Mouse (Mus musculus): ENCODE measurements around the gene Nhlh1. TPM values are rescaled to one million over a fixed set of nuclear protein-coding genes. Genes with fewer than 3 reads are reported as not detected.

Gene Nhlh1
- total RNA-seq, 2 experiments from 2014 or later, result not detected

DNA sequence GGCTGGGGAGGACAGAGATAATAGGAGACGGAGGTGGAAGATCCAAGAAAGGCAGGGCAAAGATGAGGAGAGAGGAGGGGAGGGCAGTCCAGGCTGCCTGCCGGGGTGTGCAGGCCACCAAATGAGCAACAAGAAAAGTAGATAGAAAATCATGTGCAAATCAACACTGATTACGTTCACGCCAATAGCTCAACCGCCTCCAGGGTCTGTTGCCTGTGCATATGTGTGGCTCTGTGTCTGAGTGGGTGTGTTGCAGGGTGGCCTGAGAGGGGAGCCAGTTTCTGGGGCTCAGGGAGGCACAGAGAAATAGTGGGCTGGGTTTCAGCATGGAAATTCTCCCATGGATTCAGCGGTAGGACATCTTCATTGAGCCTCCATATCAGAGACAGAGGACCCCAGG, 948 bp upstream of the Nhlh1 start:
- no peak for DNase-seq
- intact Hi-C loops (cut with DNase I; ENCODE audit: low total_unique reads), result loop anchor here (10.0 kb wide), 1 partner anchor 266 kb away; the partner anchor contains the start of gene Kcnj9

DNA sequence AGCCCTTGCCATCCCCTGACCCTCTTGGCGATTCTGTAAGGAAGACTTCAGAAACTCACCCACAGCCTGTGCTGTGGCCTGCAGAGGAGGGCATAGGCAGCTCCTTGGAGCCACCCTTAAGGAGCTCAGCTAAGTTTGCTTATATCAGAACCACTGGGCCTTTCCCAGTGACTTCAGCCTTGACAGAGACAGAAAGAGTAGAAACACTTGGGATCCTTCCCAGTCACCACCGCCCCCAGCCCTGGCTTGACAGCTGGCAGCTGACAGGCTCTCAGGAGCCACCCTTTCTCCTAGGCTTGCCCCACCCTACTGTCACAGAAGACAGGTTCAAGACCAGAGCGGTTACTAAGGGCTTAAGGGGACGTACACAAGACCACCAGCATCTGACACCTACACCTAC, 1.1 kb downstream of the Nhlh1 start:
- DNase-seq, result no peak
- intact Hi-C loops (cut with DNase I; ENCODE audit: low total_unique reads), result loop anchor here (10.0 kb wide), 1 partner anchor 269 kb away; the partner anchor contains the start of gene Kcnj9

DNA sequence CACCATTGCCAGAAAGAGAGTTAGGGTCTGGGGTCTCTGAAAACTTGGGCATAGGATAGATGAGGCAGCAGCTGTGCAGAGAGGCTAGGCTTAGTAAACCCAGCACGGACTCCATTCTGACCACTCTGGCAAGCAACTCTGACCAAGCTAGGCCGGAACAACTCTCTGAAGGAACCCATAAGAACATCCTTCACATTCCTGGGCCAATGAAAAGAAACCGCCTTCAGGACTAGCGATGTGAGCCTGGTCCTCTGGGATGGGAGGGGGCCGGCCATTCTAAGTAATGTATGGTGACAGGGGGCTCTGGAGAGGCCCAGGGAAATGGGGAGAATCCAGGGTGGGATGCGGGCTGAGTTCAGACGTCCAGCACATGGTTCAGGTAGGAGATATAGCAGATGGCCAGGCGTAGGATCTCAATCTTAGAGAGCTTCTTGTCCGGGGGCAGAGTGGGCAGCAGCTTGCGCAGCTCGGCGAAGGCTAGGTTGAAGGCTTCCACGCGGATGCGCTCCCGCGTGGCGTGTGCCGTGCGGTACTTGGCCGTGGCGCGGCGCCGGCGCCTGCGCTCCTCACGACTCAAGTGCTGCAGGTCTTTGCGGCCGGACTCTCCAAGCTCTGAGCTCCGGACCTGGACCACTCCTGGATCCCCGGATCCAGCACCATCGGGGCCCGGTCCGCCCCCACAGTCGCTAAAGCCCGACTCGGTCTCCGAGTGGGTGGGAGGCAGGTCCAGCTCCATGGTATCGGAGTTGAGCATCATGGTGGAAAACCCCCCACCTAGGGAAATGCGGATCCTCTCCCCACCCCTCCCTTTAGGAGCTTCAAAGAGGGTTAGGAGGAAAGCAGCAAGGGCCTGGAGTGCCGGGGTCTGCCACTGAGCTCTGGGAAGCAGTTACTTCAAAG, 3.6 kb downstream of the Nhlh1 start:
- intact Hi-C loops (cut with DNase I; ENCODE audit: low total_unique reads), result loop anchor here (10.0 kb wide), 1 partner anchor 271 kb away; the partner anchor contains the start of gene Kcnj9
- no peak for DNase-seq

DNA sequence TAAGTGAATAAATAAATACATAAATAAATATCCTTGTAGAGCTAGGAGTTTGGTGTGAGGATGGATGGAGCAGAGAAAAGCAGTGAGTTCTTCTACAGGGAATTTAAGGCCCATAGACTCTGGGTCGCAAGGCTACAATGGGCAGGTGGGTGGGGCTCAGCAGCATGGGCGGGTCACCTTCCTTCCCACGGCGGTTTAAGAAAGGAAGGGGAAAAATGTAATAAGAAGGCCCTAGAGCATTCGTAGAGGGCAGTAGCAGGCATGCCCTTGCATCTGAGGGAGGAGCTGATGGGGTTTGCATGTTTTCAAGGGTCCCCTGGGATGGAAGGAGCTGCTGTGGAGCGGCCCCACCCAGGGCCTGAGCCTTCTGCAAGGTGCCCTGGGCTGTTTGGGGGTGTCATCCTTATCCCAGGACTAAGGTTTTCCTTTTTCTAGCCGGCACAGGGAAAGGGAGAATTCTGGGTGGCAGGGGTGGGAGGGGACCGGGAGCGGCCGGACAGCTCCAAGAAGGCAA, 4.5 kb downstream of the Nhlh1 start:
- intact Hi-C loops (cut with DNase I; ENCODE audit: low total_unique reads), result loop anchor here (10.0 kb wide), 1 partner anchor 272 kb away; the partner anchor contains the start of gene Kcnj9
- no peak for DNase-seq

DNA sequence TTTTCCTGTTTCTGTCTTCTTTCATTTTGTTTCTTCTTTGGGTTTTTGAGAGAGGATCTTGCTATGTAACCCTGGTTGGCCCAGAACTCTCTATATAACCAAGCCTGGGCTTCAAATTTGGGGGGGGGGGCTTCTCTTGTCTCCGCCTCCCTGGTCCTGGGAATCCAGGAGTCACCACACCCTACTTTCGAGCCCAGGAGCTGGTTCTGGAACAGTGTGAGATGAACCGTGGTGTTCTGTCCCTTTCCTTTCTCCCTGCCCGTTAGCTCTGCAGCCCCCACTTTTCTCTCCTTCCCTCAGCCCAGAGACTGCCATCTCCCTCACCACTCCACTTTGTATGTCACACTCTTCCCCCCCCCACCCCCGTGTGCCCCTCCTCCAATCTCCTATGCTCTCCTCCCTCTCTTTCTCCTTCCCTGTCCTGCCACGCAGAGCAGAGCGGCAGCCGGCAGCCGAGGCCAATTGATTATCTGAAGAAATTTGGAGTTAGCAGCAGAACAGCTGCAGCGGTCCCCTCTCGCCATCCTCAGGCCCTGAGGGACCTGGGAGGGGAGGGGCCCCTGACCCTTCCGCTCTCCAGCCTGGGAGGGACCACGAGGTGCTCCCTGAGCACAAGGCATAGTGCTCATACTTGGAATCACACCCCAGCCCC, 8.1 kb downstream of the Nhlh1 start:
- DNase-seq, result peak; percentile 40
- intact Hi-C loops (cut with DNase I; ENCODE audit: low total_unique reads), result no loop called here

DNA sequence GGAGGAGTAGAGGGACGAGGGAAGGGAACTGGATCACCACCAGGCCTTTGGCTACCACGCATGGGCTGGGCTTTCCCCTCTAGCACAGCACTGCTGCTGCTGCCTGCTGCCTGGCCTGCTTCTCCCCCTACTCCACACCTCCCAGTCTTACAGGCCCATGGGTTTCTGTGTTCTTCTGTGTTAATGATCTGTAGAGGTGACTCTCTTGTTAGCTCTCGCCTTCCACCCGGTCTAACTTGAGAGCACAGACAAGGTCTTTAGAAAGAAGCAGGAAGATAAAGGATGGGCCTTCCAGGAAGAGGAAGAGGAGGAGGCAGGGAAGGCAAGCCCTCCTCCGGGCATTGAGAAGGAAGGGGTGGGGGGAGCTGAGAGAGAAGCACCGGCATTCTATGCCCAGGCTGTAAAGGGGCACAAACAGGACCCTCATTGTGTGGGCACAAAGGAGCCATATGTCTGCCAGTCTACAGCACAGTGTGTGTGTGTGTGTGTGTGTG, 9.1 kb downstream of the Nhlh1 start:
- DNase-seq, result no peak
- intact Hi-C loops (cut with DNase I; ENCODE audit: low total_unique reads), result no loop called here

DNA sequence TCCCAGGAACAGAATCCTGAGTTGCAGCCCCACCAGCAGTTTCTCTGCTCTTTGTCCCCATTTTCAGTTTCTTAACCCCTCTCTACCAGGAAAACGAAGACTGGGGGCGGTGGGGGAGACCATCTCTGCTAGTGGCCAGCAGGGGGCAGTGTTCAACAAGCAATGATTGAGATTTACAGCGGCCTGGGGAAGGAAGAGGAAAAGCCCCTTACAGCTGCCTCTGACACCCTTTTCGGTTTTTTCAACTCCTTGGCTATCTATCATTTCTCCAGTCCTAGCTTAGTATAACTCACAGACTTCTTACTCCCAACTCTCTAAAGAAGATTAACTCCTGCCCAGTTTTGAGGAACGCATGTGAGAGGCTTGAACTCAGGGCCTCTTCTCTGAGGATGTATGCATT, 10.4 kb downstream of the Nhlh1 start:
- intact Hi-C loops (cut with DNase I; ENCODE audit: low total_unique reads), result no loop called here
- peak; percentile 71 for DNase-seq

DNA sequence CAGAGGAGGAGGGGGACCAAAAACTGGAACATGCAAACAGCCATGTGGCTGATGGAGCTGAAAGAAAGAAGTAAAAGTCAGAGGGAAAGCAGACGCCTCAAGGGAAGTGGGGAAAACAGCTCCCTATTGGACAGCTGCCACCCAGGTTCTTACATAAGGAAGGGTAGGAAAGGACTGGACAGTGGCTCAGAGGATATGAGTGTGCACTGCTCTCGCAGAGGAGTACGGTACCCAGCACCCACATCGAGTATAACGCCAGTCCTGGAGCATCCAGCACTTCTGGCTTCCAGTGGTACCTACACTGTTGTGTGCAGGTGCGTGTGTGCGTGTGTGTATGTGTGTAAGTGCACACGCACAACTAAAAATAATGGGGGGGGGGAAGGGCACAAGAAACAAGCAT, 11.0 kb downstream of the Nhlh1 start:
- intact Hi-C loops (cut with DNase I; ENCODE audit: low total_unique reads), result no loop called here
- DNase-seq, result no peak

DNA sequence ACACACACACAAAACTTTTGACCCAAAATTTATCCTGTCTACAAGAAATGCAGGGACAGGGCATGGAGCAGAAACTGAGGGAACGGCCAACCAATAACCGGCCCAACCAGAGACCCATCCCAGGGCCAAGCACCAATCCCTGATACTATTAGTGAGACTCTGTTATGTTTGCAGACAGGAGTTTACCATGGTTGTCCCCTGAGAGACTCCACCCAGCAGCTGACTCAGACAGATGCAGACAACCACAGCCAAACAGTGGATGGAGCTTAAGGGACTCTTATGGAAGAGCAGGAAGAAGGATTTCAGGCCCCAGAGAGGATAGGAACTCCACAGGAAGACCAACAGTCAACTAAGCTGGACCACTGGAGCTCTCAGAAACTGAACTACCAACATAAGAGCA, 27.5 kb downstream of the Nhlh1 start:
- intact Hi-C loops (cut with DNase I; ENCODE audit: low total_unique reads), result no loop called here
- peak; percentile 56 for DNase-seq

DNA sequence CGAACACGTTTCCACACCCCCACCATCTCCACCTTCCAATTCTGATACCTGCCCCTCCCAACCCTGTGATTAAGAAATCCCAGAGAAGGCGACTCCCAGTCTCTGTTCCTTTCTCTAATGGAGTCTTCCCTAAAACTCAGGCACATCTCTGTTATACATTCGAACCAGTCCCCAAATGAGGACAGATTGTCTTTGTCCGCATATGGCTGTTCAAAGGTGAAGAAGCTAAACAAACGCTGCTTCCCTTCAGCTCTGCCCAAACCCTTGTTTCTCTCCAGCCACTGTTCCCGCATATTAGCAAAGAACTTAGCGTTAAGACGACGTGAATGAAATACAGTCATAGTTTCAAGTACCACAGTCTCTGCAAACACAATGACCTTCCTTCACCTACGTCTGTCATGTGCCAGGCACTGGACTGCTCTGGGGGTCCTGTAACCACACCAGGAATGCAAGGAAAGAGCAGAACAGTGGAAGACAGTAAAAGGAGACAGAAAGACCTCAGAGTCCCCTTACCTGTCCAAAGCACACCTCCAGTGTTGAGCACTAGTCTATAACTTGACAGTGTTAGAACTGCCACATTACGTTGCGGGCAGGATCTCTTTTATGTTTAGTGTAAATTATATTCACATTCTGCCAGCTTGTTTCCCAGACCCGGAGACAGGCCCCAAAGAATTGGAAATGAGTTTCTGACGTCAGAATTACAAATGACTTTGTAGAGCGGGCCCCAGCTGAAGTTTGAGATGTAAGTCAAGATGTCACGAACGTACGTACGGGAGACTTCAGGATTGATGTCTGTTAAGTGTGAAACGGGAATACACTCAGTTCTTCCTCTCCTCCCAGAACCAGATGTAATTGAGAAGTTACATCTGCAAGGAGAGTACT, 28.7 kb downstream of the Nhlh1 start, which contains the start of gene Vangl2:
Gene Vangl2, minus strand, starts transcription at position 51 of the 882 bp plus-strand sequence.
- no peak for DNase-seq
- intact Hi-C loops (cut with DNase I; ENCODE audit: low total_unique reads), result no loop called here

DNA sequence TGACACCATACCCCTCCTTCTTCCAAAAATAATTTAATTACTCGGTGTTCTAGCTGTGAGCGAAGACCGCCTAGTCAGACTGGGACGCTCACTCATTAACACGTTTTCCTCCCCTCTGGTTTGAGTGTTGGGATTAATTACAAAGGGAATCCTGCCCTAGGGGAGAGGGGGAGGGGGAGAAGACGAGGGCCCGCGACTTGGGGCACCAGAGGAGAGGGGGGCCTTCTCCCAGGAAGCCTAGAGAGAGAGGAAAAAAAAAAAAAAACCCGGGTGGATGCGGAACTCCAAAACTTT, 29.6 kb downstream of the Nhlh1 start:
- intact Hi-C loops (cut with DNase I; ENCODE audit: low total_unique reads), result no loop called here
- DNase-seq, result no peak

DNA sequence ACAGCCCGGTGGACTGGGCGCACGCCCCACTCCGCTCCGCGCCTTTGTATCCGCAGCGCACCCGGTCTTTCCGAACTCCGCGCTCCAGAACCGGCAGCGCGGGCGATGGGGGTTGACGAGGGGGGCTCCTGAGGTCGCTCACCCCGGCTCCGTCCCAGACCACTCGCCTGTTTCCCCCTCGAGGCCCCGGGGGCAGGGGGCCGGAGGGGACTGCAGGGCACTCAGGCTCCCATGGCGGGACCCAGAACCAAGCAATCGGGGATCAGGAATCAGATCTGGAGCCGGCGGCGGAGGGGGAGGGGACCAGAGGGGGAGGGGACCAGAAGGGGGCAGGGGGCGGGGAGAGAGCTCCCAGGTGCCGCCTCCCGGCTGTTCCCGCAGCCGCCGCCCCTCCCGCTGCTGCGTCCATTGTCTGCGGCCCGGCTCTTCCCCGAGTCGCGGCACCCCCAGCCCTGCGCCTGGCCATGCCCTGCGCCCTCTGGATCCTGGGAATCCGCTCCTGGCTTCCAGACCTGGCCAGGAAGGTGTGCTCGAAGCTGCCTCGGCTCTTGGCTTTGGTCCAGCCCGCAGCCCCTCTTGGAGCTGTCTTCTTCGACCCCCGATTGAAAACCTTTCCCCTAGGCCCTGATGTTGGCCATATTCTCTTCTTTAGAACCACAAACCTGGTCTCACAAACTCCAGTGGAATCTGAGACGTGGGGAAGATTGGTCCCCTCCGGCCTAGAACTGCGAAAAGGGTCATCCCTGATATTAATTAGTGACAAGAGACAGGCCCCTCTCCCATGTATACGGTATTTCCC, 30.2 kb downstream of the Nhlh1 start:
- peak; percentile 89 for DNase-seq
- intact Hi-C loops (cut with DNase I; ENCODE audit: low total_unique reads), result no loop called here

DNA sequence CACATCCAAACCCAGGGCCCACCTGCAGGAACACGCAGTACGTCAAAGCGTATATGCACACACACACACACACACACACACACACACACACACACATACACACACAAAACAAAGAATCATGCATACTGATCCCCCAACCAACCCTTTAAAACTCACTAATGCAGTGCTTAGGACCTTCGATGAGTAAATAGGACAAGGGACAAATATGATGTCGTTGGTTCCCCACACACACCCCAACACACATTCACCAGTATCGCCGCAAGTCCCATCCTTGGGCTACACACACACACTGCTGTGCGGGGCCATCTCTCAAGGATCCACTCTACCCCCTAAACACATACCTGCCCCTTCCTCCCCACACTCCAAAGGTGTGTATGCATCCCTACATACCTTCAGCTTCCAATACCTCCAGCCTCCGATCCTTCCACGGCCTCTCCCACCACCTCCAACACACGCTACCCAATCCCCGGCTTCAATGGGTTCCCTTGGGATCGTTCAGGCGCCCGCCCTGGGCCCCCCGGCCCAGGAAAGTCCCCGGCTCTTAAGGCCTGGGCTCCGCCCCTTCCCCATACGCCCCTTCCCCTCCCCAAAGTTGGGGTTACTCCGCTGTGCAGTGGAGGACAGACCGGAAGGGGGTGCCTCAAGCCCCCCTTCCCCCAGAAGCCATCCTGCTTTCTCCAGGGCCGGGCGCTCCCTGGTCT, 31.0 kb downstream of the Nhlh1 start:
- intact Hi-C loops (cut with DNase I; ENCODE audit: low total_unique reads), result no loop called here

DNA sequence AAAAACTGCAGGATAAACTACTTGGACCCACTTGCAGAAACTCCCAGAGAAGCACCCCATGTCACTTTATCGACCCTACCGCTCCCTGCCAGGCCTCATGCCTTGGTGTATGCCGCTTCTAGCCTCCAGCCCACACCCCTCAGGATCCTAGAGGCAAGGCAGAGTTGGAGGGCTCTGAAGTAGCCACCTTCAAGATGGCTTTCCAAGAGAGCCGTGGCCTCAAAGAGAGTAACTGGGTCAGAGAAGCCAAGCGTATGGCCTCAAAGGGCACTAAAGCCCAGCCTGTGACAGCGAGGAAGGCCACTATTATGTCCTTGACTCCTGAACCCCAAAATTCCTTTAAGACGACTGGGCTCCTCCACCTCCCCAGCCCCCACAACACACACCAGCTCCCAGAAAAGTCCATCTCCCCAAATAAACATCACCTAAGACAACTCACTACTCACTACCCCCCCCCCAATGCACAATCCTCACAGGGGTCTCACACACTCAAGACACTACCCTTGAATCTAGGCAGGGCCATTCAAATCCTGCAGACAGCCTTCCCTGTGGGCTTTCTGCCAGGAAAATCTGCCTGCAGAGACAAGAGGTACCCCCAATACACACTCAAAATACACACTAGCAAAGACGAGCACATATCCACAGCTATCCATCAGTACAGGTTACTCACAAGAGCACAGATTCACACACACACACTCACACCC, 32.0 kb downstream of the Nhlh1 start:
- intact Hi-C loops (cut with DNase I; ENCODE audit: low total_unique reads), result no loop called here
- no peak for DNase-seq

More for the DNA sequence above, 31.0 kb downstream of the Nhlh1 start:
- DNase-seq, result no peak

DNA sequence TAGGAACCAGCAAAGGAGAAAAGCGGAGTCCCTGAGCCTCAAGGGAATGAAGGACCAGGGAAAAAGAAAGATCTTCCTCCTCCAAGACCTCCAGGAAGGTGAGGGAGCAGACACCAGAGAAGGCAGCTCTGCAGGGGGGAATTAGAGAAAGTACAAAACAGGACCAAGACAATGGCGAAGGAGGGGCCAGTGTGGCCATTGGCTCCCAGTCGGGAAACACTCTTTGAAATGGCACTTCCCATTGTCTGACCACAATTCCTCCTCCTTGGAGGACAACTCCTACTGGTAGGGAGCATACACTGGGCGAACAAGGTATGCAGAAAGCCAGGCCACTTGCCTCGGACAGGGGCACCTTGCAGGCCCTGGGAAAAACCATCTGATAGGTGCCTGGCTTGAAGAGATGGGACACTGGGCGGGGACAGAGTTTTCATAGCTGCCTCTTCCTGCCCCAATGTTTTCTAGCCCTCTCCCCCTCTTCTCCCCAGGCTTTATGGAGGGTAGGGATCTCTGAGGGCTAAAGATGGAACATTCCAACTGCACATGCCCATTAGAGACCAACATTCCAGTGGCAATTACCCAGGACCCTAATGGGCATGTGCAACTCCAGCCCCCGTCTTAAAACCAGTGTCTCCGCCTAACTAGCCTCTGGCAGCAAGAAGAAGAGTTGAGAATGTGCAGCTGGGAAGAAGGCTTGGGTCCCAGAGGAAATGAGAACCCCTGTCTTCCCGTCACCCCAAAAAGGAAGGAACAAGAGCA, 33.1 kb downstream of the Nhlh1 start:
- intact Hi-C loops (cut with DNase I; ENCODE audit: low total_unique reads), result no loop called here
- DNase-seq, result no peak

DNA sequence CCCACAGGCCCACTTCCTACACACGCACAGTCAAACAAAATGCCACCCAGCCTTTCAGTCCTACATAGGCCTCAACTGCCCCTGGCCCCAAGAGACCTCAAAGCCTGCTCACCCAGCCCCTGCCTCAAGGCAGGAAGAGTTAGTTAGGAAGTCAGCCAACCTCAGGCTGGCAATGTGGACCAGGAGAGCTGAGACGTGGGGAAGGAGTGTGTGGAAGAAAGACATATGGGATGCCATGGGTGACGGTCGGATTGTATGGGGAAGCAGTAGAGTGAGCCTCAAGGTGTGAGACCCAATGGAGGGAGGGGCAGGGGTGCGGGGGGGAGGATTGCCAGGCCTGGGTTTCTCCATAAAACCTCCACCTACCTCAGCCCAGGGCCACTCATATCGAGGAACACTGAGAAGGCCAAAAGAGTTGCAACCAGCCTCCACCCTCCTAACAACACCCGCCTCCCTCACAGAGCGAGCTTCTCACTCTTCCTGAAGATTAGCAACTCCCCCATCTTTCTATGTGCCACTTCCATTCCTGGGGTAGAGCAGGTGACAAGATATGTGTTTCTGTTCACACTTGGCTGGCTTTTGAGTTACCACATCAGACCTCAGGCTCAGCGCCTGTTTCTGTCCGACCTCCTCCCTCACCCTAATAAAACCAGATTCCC, 37.4 kb downstream of the Nhlh1 start:
- DNase-seq, result no peak
- intact Hi-C loops (cut with DNase I; ENCODE audit: low total_unique reads), result no loop called here
